Mouse (Mus musculus) limb, embryonic 12.5 days (tissue): ENCODE measurements at regions not wholly inside any gene's neighbourhood (a gene's known extent, or its start where the extent isn't known, plus 50 kb on each side); places are given as distances from the start of the nearest gene placed in this dataset.

Source experiments
- ATAC-seq: fragments of 200-750 bp; cut with Nextera tagmentation; 2 replicates; pipeline ENCODE4 v1.8.0; 2017; ENCODE audit warnings: low read depth, moderate TSS enrichment; ENCODE audit not compliant: insufficient number of reproducible peaks, insufficient read depth, low FRiP score, low TSS enrichment
- H3K27ac ChIP-seq: fragments of 300-500 bp; sonication (generic); 2 replicates; pipeline ENCODE4 v1.5.1; 2016; ENCODE audit warnings: mild to moderate bottlenecking, moderate library complexity
- H3K27me3 ChIP-seq: fragments of 300-500 bp; sonication (generic); 2 replicates; pipeline ENCODE4 v1.6.1; 2016; ENCODE audit warnings: mild to moderate bottlenecking, moderate library complexity
- H3K36me3 ChIP-seq: fragments of 300-500 bp; sonication (generic); 2 replicates; pipeline ENCODE4 v1.6.1; 2016; ENCODE audit warnings: mild to moderate bottlenecking, moderate library complexity
- H3K4me1 ChIP-seq: fragments of 300-500 bp; sonication (generic); replicated peaks from 2 replicates; pipeline ENCODE4 v1.6.1; 2016
- H3K4me2 ChIP-seq: fragments of 300-500 bp; sonication (generic); 2 replicates; pipeline ENCODE4 v1.6.1; 2016; ENCODE audit warnings: mild to moderate bottlenecking, moderate library complexity
- H3K4me3 ChIP-seq: fragments of 300-500 bp; sonication (generic); replicated peaks from 2 replicates; pipeline ENCODE4 v1.5.1; 2016; ENCODE audit warnings: mild to moderate bottlenecking
- H3K9ac ChIP-seq: fragments of 300-500 bp; sonication (generic); replicated peaks from 2 replicates; pipeline ENCODE4 v1.6.1; 2016; ENCODE audit warnings: mild to moderate bottlenecking, moderate library complexity
- H3K9me3 ChIP-seq: fragments of 300-500 bp; sonication (generic); 2 replicates; pipeline ENCODE4 v1.6.1; 2016; ENCODE audit warnings: mild to moderate bottlenecking, moderate library complexity
- WGBS: fragments of 180-500 bp; shearing (Covaris S2); methylation state at CpG from one replicate; pipeline ENCODE4 v1.1.7; 2016; 5-methylcytosine and 5-hydroxymethylcytosine counted together

GRCm38 (mm10) chr12:54352963-54353606 is 149.4 kb upstream of the Egln3 start:
- H3K9me3 ChIP-seq, result no peaks in the 10 kb centered on the region
- H3K27me3 ChIP-seq, result no peaks in the 10 kb centered on the region
- H3K4me3 ChIP-seq, result no peak overlapping the region
- no peak for ATAC-seq
- no peak overlapping the region for H3K4me2 ChIP-seq
- H3K4me1 ChIP-seq, result peaks cover 11% of the 10 kb centered on the region
- no peaks in the 10 kb centered on the region for H3K36me3 ChIP-seq
- no peak overlapping the region for H3K27ac ChIP-seq
- no peak overlapping the region for H3K9ac ChIP-seq
- WGBS, result 87% methylated on average over 10 of the region's 10 CpGs

GRCm38 (mm10) chr12:54350293-54350692 is 146.6 kb upstream of the Egln3 start:
- H3K9ac ChIP-seq, result no peak overlapping the region
- no peaks in the 10 kb centered on the region for H3K9me3 ChIP-seq
- no peak for ATAC-seq
- no peak overlapping the region for H3K4me3 ChIP-seq
- peaks cover 11% of the 10 kb centered on the region for H3K4me1 ChIP-seq
- no peaks in the 10 kb centered on the region for H3K27me3 ChIP-seq
- H3K27ac ChIP-seq, result no peak overlapping the region
- H3K4me2 ChIP-seq, result no peak overlapping the region
- H3K36me3 ChIP-seq, result no peaks in the 10 kb centered on the region
- WGBS, result 52% methylated on average over 1 of the region's 1 CpGs

GRCm38 (mm10) chr12:54349403-54349802 is 145.7 kb upstream of the Egln3 start:
- Histone ChIP-seq H3K4me3 (no peak overlapping the region), H3K4me2 (no peak overlapping the region), H3K27me3 (no peaks in the 10 kb centered on the region), H3K4me1 (peaks cover 8% of the 10 kb centered on the region), H3K27ac (no peak overlapping the region), H3K9ac (no peak overlapping the region), H3K36me3 (no peaks in the 10 kb centered on the region), H3K9me3 (no peaks in the 10 kb centered on the region)
- ATAC-seq, result no peak
- WGBS, result 69% methylated on average over 2 of the region's 2 CpGs

GRCm38 (mm10) chr12:54343493-54343892 is 139.8 kb upstream of the Egln3 start:
- Histone ChIP-seq H3K9me3 (no peaks in the 10 kb centered on the region), H3K4me3 (no peak overlapping the region), H3K27ac (no peak overlapping the region), H3K4me2 (no peak overlapping the region), H3K4me1 (no peaks in the 10 kb centered on the region), H3K27me3 (no peaks in the 10 kb centered on the region), H3K36me3 (no peaks in the 10 kb centered on the region), H3K9ac (no peak overlapping the region)
- no peak for ATAC-seq
- 86% methylated on average over 5 of the region's 5 CpGs for WGBS

- Histone ChIP-seq H3K4me2 (no peak overlapping the region), H3K4me3 (no peak overlapping the region), H3K9me3 (no peaks in the 10 kb centered on the region), H3K4me1 (0 out of 2 replicates have a peak, but pooled peaks cover 10% of the 10 kb centered on the region), H3K9ac (no peak overlapping the region), H3K27me3 (0 out of 2 replicates have a peak, but pooled peaks cover 2% of the 10 kb centered on the region), H3K27ac (no peak overlapping the region), H3K36me3 (no peaks in the 10 kb centered on the region)
- WGBS, result 10% methylated on average over 2 of the region's 2 CpGs
- no peak for ATAC-seq
Observed at GRCm38 (mm10) chr12:54335509-54335908, 131.8 kb upstream of the Egln3 start.

- Histone ChIP-seq H3K4me2 (no peak overlapping the region), H3K9me3 (no peaks in the 10 kb centered on the region), H3K4me1 (0 out of 2 replicates have a peak, but pooled peaks cover 10% of the 10 kb centered on the region), H3K9ac (no peak overlapping the region), H3K36me3 (no peaks in the 10 kb centered on the region), H3K27ac (no peak overlapping the region), H3K4me3 (no peak overlapping the region), H3K27me3 (0 out of 2 replicates have a peak, but pooled peaks cover 2% of the 10 kb centered on the region)
- 64% methylated on average over 9 of the region's 9 CpGs for WGBS
- no peak for ATAC-seq
Observed at GRCm38 (mm10) chr12:54334491-54335132, 131.0 kb upstream of the Egln3 start.

GRCm38 (mm10) chr12:54333632-54334321 is 130.1 kb upstream of the Egln3 start:
- 0 out of 2 replicates have a peak, but pooled peaks cover 10% of the 10 kb centered on the region for H3K4me1 ChIP-seq
- H3K36me3 ChIP-seq, result no peaks in the 10 kb centered on the region
- 0 out of 2 replicates have a peak, but pooled peaks cover 2% of the 10 kb centered on the region for H3K27me3 ChIP-seq
- ATAC-seq, result no peak
- WGBS, result 91% methylated on average over 14 of the region's 14 CpGs
- no peak overlapping the region for H3K4me3 ChIP-seq
- H3K9me3 ChIP-seq, result no peaks in the 10 kb centered on the region
- H3K9ac ChIP-seq, result no peak overlapping the region
- no peak overlapping the region for H3K27ac ChIP-seq
- H3K4me2 ChIP-seq, result no peak overlapping the region

- ATAC-seq, result no peak
- WGBS, result 50% methylated on average over 1 of the region's 1 CpGs
- Histone ChIP-seq H3K4me1 (no peaks in the 10 kb centered on the region), H3K36me3 (no peaks in the 10 kb centered on the region), H3K4me2 (no peak overlapping the region), H3K27me3 (0 out of 2 replicates have a peak, but pooled peaks cover 2% of the 10 kb centered on the region), H3K27ac (no peak overlapping the region), H3K9me3 (no peaks in the 10 kb centered on the region), H3K4me3 (no peak overlapping the region), H3K9ac (no peak overlapping the region)
Observed at GRCm38 (mm10) chr12:54327483-54327882, 123.8 kb upstream of the Egln3 start.

GRCm38 (mm10) chr12:54326571-54326970 is 122.9 kb upstream of the Egln3 start:
- Histone ChIP-seq H3K9me3 (no peaks in the 10 kb centered on the region), H3K4me3 (no peak overlapping the region), H3K4me1 (no peaks in the 10 kb centered on the region), H3K36me3 (no peaks in the 10 kb centered on the region), H3K27ac (no peak overlapping the region), H3K9ac (no peak overlapping the region), H3K4me2 (no peak overlapping the region), H3K27me3 (no peaks in the 10 kb centered on the region)
- ATAC-seq, result no peak
- 84% methylated on average over 7 of the region's 7 CpGs for WGBS

GRCm38 (mm10) chr12:54320533-54320932 is 116.9 kb upstream of the Egln3 start:
- 92% methylated on average over 5 of the region's 5 CpGs for WGBS
- Histone ChIP-seq H3K4me2 (no peak overlapping the region), H3K9ac (no peak overlapping the region), H3K27me3 (peaks cover 4% of the 10 kb centered on the region; the same call in 1 of the 2 replicates), H3K4me1 (peaks cover 9% of the 10 kb centered on the region), H3K9me3 (peaks cover 6% of the 10 kb centered on the region; the same call in 1 of the 2 replicates), H3K4me3 (no peak overlapping the region), H3K27ac (no peak overlapping the region), H3K36me3 (no peaks in the 10 kb centered on the region)
- ATAC-seq, result no peak

GRCm38 (mm10) chr12:54316980-54317471 is 113.4 kb upstream of the Egln3 start:
- Histone ChIP-seq H3K9me3 (peaks cover 6% of the 10 kb centered on the region; the same call in 1 of the 2 replicates), H3K27ac (no peak overlapping the region; the same call in 1 of the 2 replicates), H3K4me1 (peaks cover 26% of the 10 kb centered on the region), H3K9ac (peak overlapping the region; percentile 34), H3K36me3 (no peaks in the 10 kb centered on the region), H3K27me3 (peaks cover 19% of the 10 kb centered on the region), H3K4me2 (peak overlapping the region; percentile 59), H3K4me3 (peak overlapping the region; percentile 29)
- ATAC-seq, result peak; percentile 79; the same call in 1 of the 2 replicates
- WGBS, result 1% methylated on average over 16 of the region's 16 CpGs
